Mouse (Mus musculus): Measurements from ENCODE around the gene Plxna4.

The Plxna4 gene

DNA sequence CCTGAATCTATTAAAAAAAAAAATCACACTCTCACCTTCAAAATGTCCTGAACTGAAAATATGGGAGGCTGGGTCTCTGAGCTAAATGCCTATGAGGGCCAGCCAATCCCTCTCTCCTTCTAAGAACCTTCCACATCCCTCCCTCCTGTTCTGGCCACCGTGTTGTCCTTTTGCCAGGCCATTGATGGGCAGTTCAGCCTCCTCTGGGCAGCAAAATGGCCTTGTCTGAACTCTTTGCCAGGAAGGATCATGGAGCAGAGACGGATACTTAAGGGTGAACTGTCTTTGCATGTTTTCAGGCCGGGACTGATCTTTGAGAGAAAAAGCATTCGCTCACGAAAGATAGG is 408.0 kb downstream of the Plxna4 start:
- in situ Hi-C loops (cut with MboI, MseI): no loop called here

GRCm38 (mm10) chr6:32179346-32180011 is 408.5 kb downstream of the Plxna4 start:
- in situ Hi-C loops (cut with MboI, MseI): no loop called here

DNA sequence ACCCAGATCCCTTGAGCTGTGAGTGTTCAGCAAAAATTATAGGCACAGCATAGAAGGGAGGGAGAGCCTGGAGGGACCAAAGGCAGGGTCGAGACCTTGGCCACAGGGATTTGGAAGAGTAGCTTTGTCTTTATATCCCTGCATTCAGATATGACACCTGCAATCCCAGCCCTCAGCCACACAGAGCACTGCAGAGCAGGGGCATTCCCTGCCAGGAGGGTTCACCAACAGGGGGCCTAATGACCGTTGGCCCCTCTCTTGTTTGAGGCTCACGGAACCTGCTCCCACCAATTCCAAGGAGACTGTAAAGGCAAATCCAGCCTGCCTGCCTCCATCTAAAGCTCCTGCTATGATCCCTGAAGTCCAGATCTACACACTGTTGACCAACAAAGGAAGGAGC is 410.1 kb downstream of the Plxna4 start:
- in situ Hi-C loops (cut with MboI, MseI): no loop called here

GRCm38 (mm10) chr6:32167725-32168124 is 420.3 kb downstream of the Plxna4 start:
- in situ Hi-C loops (cut with MboI, MseI): no loop called here

DNA sequence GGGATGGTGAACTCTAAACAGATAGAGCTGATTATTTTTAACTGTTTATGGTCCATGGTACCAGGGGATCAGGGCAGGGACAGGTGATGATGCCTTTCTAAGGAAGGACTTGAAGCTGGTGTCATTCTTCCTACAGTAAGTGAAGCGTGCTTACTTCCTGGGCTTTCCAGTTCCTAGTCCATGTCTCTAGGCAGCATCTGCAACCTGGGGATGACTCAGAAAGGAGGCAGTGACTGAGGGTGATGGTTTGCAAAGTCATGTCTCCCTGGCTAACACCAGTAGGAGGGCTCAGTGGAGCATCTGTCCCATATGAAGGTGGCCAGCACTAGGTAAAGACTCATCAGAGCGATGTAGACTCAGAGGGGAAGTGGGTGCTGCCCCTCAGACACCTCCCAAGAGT is 427.6 kb downstream of the Plxna4 start:
- in situ Hi-C loops (cut with MboI, MseI): no loop called here

- in situ Hi-C loops (cut with MboI, MseI): no loop called here
These were observed 428.1 kb downstream of the Plxna4 start for GRCm38 (mm10) chr6:32159931-32160330.

DNA sequence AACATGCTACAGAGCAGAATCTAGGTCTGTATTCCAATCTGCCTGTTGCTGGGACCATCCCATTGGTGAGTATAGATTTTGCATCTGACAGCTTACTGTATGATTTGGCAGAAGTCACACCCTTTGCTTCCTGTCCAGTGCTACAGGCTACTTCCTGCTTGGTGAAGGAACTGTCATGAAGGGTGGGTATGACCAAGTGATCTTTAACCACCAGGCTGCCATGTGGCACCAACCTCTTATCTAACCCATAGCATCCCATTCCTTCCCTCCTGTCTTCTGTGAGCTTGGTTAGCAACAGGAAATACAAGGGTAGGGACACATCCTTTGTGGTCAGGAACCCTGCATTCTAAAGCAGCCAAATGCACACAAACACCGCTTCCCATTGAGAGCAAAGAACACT is 429.6 kb downstream of the Plxna4 start:
- in situ Hi-C loops (cut with MboI, MseI): no loop called here

DNA sequence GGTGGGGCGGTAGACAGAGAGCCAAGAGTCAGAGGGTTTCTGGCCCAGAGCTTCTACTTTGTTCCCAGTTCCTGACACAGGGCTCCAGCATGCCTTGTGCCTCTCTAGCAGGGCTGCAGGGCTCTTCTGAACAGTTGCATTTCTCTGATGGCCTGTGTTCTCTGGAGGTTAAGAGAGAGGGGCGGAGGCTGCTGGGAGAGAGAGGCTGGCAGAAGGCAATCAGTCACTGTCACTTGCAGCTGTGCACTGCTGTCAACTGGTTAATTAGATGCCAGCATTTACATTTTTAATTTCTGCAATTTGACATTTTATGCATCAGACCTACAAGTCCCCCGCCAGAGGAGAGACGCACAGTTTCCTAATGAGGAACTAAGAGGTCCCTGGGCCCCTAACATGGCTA is 434.8 kb downstream of the Plxna4 start:
- in situ Hi-C loops (cut with MboI, MseI): no loop called here

GRCm38 (mm10) chr6:32150836-32151235 is 437.2 kb downstream of the Plxna4 start:
- in situ Hi-C loops (cut with MboI, MseI): no loop called here

DNA sequence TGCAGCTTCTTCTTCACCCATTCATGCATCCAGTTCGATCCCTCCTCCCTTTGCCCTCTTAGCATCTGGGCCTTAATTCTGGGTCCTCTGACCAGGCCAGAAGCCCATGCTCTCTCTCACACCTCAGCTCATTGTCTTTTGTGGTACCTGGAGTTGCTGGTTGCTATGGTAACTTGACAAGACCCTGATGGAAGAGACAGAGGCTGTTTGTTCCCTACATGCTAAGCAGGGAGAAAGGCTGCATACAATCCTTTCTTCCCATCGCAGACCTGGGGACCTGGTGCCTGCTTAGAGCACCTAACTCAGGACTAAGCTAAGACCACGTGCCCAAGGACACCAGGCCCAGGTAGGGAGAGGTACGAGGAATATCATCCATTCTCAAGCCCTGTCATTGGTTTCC is 443.2 kb downstream of the Plxna4 start:
- in situ Hi-C loops (cut with MboI, MseI): no loop called here

GRCm38 (mm10) chr6:32139537-32139936 is 448.5 kb downstream of the Plxna4 start:
- in situ Hi-C loops (cut with MboI, MseI): no loop called here

DNA sequence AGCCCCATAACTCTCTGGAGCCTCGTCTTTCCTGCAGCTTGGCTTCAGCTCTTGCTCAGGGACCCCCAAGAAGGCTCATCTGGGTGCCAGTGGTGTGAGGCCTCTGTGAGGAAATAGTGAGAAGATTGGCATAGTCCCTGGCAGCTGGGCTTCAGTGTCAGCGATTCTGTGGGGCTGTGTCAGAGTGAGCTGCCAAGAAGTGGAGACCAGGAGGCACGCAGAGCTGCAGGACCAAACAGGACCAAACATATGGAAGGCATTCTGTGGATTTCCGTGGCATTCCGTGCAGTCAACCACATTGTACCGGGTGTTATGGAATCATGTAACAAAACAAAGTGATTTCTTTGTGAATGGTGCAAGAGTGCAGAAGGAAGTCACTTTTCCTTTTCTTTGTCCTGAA is 461.1 kb downstream of the Plxna4 start:
- in situ Hi-C loops (cut with MboI, MseI): no loop called here

DNA sequence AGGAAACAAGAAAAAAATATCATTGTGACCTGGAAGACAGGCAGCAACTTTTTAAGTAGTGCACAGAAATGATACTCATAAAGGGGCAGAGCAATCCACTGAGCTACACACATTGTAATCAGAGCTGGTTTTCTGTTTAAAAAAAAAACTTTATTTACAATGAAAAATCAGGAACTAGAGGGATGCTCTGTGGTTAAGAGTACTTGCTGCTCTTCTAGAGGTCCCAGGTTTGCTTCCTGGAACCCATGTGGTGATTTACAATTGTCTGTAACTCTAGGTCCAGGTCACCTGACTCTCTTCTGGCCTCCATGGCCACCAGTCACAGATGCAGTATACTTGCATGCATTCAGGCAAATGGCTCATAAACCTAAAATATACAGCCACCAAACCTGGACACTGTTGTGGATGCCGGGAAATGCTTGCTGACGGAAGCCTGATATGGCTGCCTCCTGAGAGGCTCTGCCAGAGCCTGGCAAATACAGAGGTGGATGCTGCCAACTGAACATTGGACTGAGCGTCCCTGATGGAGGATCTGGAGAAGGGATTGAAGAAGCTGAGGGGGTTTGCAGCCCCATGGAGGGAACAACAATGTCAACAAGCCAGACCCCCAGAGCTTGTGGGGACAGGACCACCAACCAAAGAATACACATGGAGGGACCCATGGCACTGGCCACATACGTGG is 465.3 kb downstream of the Plxna4 start:
- in situ Hi-C loops (cut with MboI, MseI): loop anchor here (5.0 kb wide), 1 partner anchor 50 kb away; no protein-coding TSS in a partner anchor

GRCm38 (mm10) chr6:32120931-32121330 is 467.1 kb downstream of the Plxna4 start:
- in situ Hi-C loops (cut with MboI, MseI): loop anchor here (5.0 kb wide), 1 partner anchor 49 kb away; no protein-coding TSS in a partner anchor

GRCm38 (mm10) chr6:32109207-32109606 is 478.8 kb downstream of the Plxna4 start:
- in situ Hi-C loops (cut with MboI, MseI): no loop called here

DNA sequence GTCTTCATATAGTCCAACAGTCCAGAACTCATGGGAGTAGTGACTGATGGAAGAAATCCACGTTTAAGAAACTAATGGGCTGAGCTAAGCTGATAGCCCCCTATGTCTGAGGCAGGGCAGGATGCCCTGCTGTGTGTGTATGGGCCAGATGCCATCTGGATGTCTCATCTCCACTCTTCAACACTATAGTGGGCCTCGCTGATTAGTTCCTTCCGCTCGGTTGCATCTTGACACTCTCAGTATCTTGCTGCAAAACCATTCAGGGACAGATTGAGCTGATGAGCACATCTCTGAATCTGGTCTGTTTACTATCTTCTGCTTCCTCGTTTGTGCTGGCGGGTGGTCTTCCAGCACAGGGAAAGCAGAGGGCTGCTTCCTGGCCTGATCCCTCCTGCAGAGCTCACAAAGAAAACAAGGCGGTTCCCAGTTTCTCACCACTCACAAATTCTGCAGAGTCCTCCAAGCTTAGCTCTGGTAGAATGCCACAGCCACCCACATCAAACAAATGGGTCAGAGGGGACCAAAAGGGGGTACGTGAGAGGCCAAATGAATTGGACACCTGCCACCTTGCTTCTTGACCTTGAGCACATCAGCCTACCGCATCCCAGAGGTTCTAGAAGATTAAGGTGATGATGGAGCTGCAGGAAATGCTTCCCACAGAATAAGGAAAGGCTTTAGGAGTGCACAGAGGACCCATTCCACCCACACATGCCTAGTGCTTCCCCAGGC is 482.3 kb downstream of the Plxna4 start:
- in situ Hi-C loops (cut with MboI, MseI): no loop called here
